Mouse (Mus musculus) embryonic facial prominence, embryonic 15.5 days (tissue): ENCODE data around the gene Igfals. TPM values are rescaled to one million over a fixed set of nuclear protein-coding genes. Genes with fewer than 3 reads are reported as not detected.

Experiments used
- ATAC-seq: fragments of 200-750 bp; cut with Nextera tagmentation; 2 replicates; pipeline ENCODE4 v1.8.0; 2017; ENCODE audit warnings: low read depth, moderate TSS enrichment; ENCODE audit not compliant: insufficient number of reproducible peaks, low FRiP score, low TSS enrichment
- H3K27ac ChIP-seq: fragments of 300-500 bp; sonication (generic); replicated peaks from 2 replicates; pipeline ENCODE4 v1.5.1; 2015; ENCODE audit warnings: mild to moderate bottlenecking, inconsistent platforms
- H3K27me3 ChIP-seq: fragments of 300-500 bp; sonication (generic); 2 replicates; pipeline ENCODE4 v1.6.1; 2015; ENCODE audit warnings: inconsistent platforms
- H3K36me3 ChIP-seq: fragments of 300-500 bp; sonication (generic); 2 replicates; pipeline ENCODE4 v1.6.1; 2015; ENCODE audit warnings: mild to moderate bottlenecking, inconsistent platforms
- H3K4me1 ChIP-seq: fragments of 300-500 bp; sonication (generic); 2 replicates; pipeline ENCODE4 v1.6.1; 2015; ENCODE audit warnings: inconsistent platforms
- H3K4me2 ChIP-seq: fragments of 300-500 bp; sonication (generic); replicated peaks from 2 replicates; pipeline ENCODE4 v1.6.1; 2015; ENCODE audit warnings: mild to moderate bottlenecking, inconsistent platforms
- H3K4me3 ChIP-seq: fragments of 300-500 bp; sonication (generic); replicated peaks from 2 replicates; pipeline ENCODE4 v1.5.1; 2015; ENCODE audit warnings: mild to moderate bottlenecking, inconsistent platforms
- H3K9ac ChIP-seq: fragments of 300-500 bp; sonication (generic); 2 replicates; pipeline ENCODE4 v1.6.1; 2015; ENCODE audit warnings: inconsistent platforms
- H3K9me3 ChIP-seq: fragments of 300-500 bp; sonication (generic); replicated peaks from 2 replicates; pipeline ENCODE4 v1.6.1; 2016; ENCODE audit warnings: inconsistent platforms
- WGBS: fragments of 180-500 bp; shearing (Covaris S2); methylation state at CpG from one replicate; pipeline ENCODE4 v1.1.7; 2015; 5-methylcytosine and 5-hydroxymethylcytosine counted together
- polyA plus RNA-seq: library from polyadenylated mRNA; unstranded; fragments of >200 nt; fragmentation: Nextera tagmentation; extraction: Ambion mirVana; gene quantifications from 2 replicates; pipeline ENCODE4 v1.2.1, GENCODE M21; 2015

Igfals gene
- 0.43 and 1.1 TPM in 2 replicates for polyA plus RNA-seq

- Histone ChIP-seq H3K4me3 (no peak within 1 kb of the TSS), H3K27ac (no peak within 1 kb of the TSS), H3K9ac (no peak within 1 kb of the TSS), H3K27me3 (no peaks in the 10 kb centered on the region), H3K4me1 (no peaks in the 10 kb centered on the region), H3K9me3 (no peaks in the 10 kb centered on the region), H3K36me3 (peaks cover 33% of the 10 kb centered on the region), H3K4me2 (no peak within 1 kb of the TSS)
- WGBS = 88% methylated on average over 8 of the region's 8 CpGs
- ATAC-seq = no peak
These were observed at the start of gene Igfals for GRCm38 (mm10) chr17:24865776-24866175. Gene Igfals, plus strand, starts transcription at chr17:24865997.

GRCm38 (mm10) chr17:24817503-24817902, 48.3 kb upstream of the Igfals start:
- Histone ChIP-seq H3K4me3 (no peak overlapping the region), H3K4me1 (no peaks in the 10 kb centered on the region)
- WGBS = 34% methylated on average over 1 of the region's 1 CpGs

GRCm38 (mm10) chr17:24818172-24818571, 47.6 kb upstream of the Igfals start:
- H3K4me1 ChIP-seq = no peaks in the 10 kb centered on the region
- H3K9me3 ChIP-seq = no peaks in the 10 kb centered on the region
- no peaks in the 10 kb centered on the region for H3K36me3 ChIP-seq
- peaks cover 3% of the 10 kb centered on the region; the same call in 1 of the 2 replicates for H3K27me3 ChIP-seq
- H3K9ac ChIP-seq = no peak overlapping the region
- no peak overlapping the region for H3K27ac ChIP-seq
- WGBS = 50% methylated on average over 6 of the region's 6 CpGs
- ATAC-seq = no peak
- no peak overlapping the region for H3K4me2 ChIP-seq
- H3K4me3 ChIP-seq = no peak overlapping the region

More at GRCm38 (mm10) chr17:24817503-24817902, 48.3 kb upstream of the Igfals start:
- no peak overlapping the region for H3K4me2 ChIP-seq
- no peaks in the 10 kb centered on the region for H3K9me3 ChIP-seq
- H3K27ac ChIP-seq = no peak overlapping the region
- no peaks in the 10 kb centered on the region for H3K36me3 ChIP-seq
- no peak overlapping the region for H3K9ac ChIP-seq
- no peak for ATAC-seq
- H3K27me3 ChIP-seq = peaks cover 3% of the 10 kb centered on the region; the same call in 1 of the 2 replicates

GRCm38 (mm10) chr17:24819469-24819868, 46.3 kb upstream of the Igfals start:
- Histone ChIP-seq H3K4me3 (no peak overlapping the region), H3K9me3 (no peaks in the 10 kb centered on the region), H3K4me1 (no peaks in the 10 kb centered on the region), H3K36me3 (no peaks in the 10 kb centered on the region), H3K4me2 (no peak overlapping the region), H3K27me3 (peaks cover 3% of the 10 kb centered on the region; the same call in 1 of the 2 replicates), H3K27ac (no peak overlapping the region), H3K9ac (no peak overlapping the region)
- ATAC-seq = no peak
- WGBS = 67% methylated on average over 2 of the region's 2 CpGs

- Histone ChIP-seq H3K27ac (no peak overlapping the region), H3K9me3 (no peaks in the 10 kb centered on the region)
- WGBS = 53% methylated on average over 3 of the region's 3 CpGs
These were observed 44.2 kb upstream of the Igfals start for GRCm38 (mm10) chr17:24821351-24822280.

GRCm38 (mm10) chr17:24839842-24840241, 26.0 kb upstream of the Igfals start, which contains the start of gene Hagh:
Gene Hagh, plus strand, starts transcription at chr17:24840143.
- WGBS = 48% methylated on average over 8 of the region's 8 CpGs
- Histone ChIP-seq H3K4me3 (no peak within 1 kb of the TSS), H3K36me3 (no peaks in the 10 kb centered on the region), H3K4me1 (no peaks in the 10 kb centered on the region), H3K27me3 (peaks cover 18% of the 10 kb centered on the region), H3K4me2 (peak within 1 kb of the TSS; percentile 10; the same call in 1 of the 2 replicates), H3K9ac (no peak within 1 kb of the TSS), H3K27ac (peak within 1 kb of the TSS; percentile 70), H3K9me3 (no peaks in the 10 kb centered on the region)
- no peak; the same call in 1 of the 2 replicates for ATAC-seq

More at GRCm38 (mm10) chr17:24821351-24822280, 44.2 kb upstream of the Igfals start:
- Histone ChIP-seq H3K27me3 (peaks cover 3% of the 10 kb centered on the region; the same call in 1 of the 2 replicates), H3K36me3 (no peaks in the 10 kb centered on the region), H3K9ac (no peak overlapping the region), H3K4me3 (no peak overlapping the region), H3K4me1 (no peaks in the 10 kb centered on the region), H3K4me2 (no peak overlapping the region)
- ATAC-seq = no peak

GRCm38 (mm10) chr17:24840341-24840740, 25.5 kb upstream of the Igfals start:
- ATAC-seq = no peak
- no peak overlapping the region; the same call in 1 of the 2 replicates for H3K4me2 ChIP-seq
- peak overlapping the region; percentile 70 for H3K27ac ChIP-seq
- 45% methylated on average over 5 of the region's 5 CpGs for WGBS
- H3K9me3 ChIP-seq = no peaks in the 10 kb centered on the region
- H3K27me3 ChIP-seq = peaks cover 18% of the 10 kb centered on the region
- no peaks in the 10 kb centered on the region for H3K36me3 ChIP-seq
- no peak overlapping the region for H3K4me3 ChIP-seq
- no peak overlapping the region for H3K9ac ChIP-seq
- H3K4me1 ChIP-seq = no peaks in the 10 kb centered on the region

GRCm38 (mm10) chr17:24841133-24841532, 24.7 kb upstream of the Igfals start:
- 0 out of 2 replicates have a peak overlapping the region, but pooled peaks have one; percentile 10 for H3K4me2 ChIP-seq
- no peaks in the 10 kb centered on the region for H3K4me1 ChIP-seq
- no peak overlapping the region for H3K9ac ChIP-seq
- no peaks in the 10 kb centered on the region for H3K36me3 ChIP-seq
- H3K9me3 ChIP-seq = no peaks in the 10 kb centered on the region
- no peak for ATAC-seq
- 43% methylated on average over 4 of the region's 4 CpGs for WGBS
- H3K27ac ChIP-seq = no peak overlapping the region
- no peak overlapping the region for H3K4me3 ChIP-seq
- peaks cover 18% of the 10 kb centered on the region for H3K27me3 ChIP-seq

- peaks cover 12% of the 10 kb centered on the region for H3K27me3 ChIP-seq
- no peak overlapping the region for H3K27ac ChIP-seq
- H3K36me3 ChIP-seq = no peaks in the 10 kb centered on the region
- WGBS = 58% methylated on average over 2 of the region's 2 CpGs
- no peaks in the 10 kb centered on the region for H3K9me3 ChIP-seq
- no peak overlapping the region for H3K4me2 ChIP-seq
- H3K4me1 ChIP-seq = no peaks in the 10 kb centered on the region
- ATAC-seq = no peak
- no peak overlapping the region for H3K4me3 ChIP-seq
- H3K9ac ChIP-seq = no peak overlapping the region
These were observed 23.2 kb upstream of the Igfals start for GRCm38 (mm10) chr17:24842631-24843030.

GRCm38 (mm10) chr17:24844525-24844924, 21.3 kb upstream of the Igfals start:
- Histone ChIP-seq H3K9ac (no peak overlapping the region), H3K4me3 (no peak overlapping the region), H3K4me1 (peaks cover 6% of the 10 kb centered on the region; the same call in 1 of the 2 replicates), H3K27me3 (peaks cover 12% of the 10 kb centered on the region), H3K27ac (no peak overlapping the region), H3K4me2 (no peak overlapping the region), H3K36me3 (no peaks in the 10 kb centered on the region), H3K9me3 (no peaks in the 10 kb centered on the region)
- ATAC-seq = no peak
- WGBS = 53% methylated on average over 9 of the region's 9 CpGs

- Histone ChIP-seq H3K27me3 (peaks cover 14% of the 10 kb centered on the region), H3K4me2 (no peak overlapping the region), H3K4me1 (peaks cover 20% of the 10 kb centered on the region), H3K9me3 (no peaks in the 10 kb centered on the region), H3K9ac (no peak overlapping the region), H3K27ac (no peak overlapping the region), H3K36me3 (no peaks in the 10 kb centered on the region), H3K4me3 (no peak overlapping the region)
- 94% methylated on average over 1 of the region's 1 CpGs for WGBS
- ATAC-seq = no peak
These were observed 18.4 kb upstream of the Igfals start for GRCm38 (mm10) chr17:24847386-24847785.
